Mouse (Mus musculus) stomach, postnatal 0 days (tissue): Measurements from ENCODE around the gene Kif14.

Experiments
- CTCF ChIP-seq: IDR thresholded peaks from 2 replicates; pipeline ENCODE4 v1.5.1; 2016; ENCODE audit warnings: antibody characterized with exemption, low read depth, mild to moderate bottlenecking, moderate library complexity
- EP300 ChIP-seq: optimal IDR thresholded peaks from 2 replicates; pipeline ENCODE3; 2016; ENCODE audit warnings: antibody characterized with exemption

DNA sequence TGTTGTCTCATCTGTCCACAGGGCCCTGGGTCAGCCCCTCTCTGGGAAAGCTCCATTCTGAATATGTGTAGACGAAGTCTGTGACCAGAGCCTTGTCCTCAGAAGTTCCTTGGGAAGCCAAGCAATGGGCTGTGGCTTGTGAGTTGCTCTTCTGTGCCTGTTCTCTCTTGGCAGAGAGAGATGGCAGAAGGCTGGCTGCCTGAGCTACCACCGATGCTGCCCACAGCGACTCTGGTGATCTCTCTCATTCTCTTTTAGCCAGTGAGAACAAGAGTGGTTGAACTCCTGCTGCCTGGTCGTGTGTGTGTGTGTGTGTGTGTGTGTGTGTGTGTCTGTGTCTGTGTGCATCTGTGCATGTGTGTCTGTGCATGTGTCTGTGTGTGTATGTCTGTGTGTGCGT is 13.7 kb upstream of the Kif14 start:
- TF ChIP-seq CTCF (no peak), EP300 (no peak)
